Mouse (Mus musculus) embryonic stem cell, embryonic (primary cell): ENCODE measurements around the gene Fbxw4.
"Not testable (repeated sequence)": the region's sequence is repeated elsewhere in the genome, so short reads cannot be mapped to it uniquely, and the experiment has no call there.

ENCODE experiments used
- CTCF ChIA-PET, 4 experiments: fragments of 300-600 bp in 2 of 4; fragments of 350-600 bp in 2 of 4; sonication (Branson Sonifier 250); formaldehyde crosslinking; loops; one replicate each; lab custom pipeline; 2022; ENCODE audit warnings: inconsistent platforms in 2 of 4; lab: Charles Lee
- POLR2A ChIA-PET, 4 experiments: fragments of 300-600 bp in 2 of 4; fragments of 350-600 bp in 2 of 4; sonication (Branson Sonifier 250); formaldehyde crosslinking; loops; one replicate each; lab custom pipeline; 2022; ENCODE audit warnings: antibody characterized with exemption in 4 of 4, inconsistent platforms in 1 of 4; lab: Charles Lee

The Fbxw4 gene

DNA sequence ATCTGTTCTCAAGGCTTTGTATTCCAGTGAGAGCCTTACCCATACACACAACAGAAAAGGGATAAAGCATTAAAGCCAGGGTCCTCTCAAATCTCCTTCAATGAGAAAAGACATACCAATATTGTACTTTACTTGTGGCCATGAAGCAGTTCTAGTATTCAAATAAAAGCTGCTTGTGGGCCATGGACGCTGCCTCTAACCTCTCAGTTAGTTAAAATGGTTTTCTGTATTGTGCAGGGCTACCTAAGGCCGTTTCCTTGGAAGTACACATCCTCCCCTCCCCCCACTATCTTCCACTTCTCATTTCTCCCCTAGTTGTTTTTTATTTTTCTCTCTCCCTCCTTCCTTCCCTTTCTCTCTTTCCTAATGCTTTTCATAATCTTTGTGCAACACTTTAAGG lies 3.7 kb upstream of the Fbxw4 start:
- ChIA-PET CTCF (interaction anchor here in 1 of 4 experiments (0.6 to 0.7 kb wide), 2 partner anchors 447 to 607 kb away, joined by 3 read pairs; no protein-coding TSS in a partner anchor), POLR2A (no interaction called here)

DNA sequence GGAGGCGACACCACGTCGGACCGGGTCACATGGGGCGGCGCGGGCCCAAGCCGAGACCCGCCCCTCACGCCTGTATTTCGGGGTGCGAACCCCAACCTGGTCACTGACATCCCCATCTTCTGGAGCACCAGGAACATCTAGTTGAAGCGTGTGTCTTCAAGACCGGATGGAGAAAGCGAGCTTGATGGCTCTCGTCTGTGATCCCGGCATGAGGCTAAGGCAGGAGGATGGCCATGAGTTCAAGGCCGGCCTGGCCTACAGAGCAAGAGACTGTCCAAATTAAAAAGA lies 335 bp upstream of the Fbxw4 start:
- ChIA-PET POLR2A (interaction anchor here in 2 of 4 experiments (0.6 to 1.9 kb wide), 10 partner anchors 10 to 84 kb away, joined by 3 to 5 read pairs (median 4); no protein-coding TSS in a partner anchor), CTCF (interaction anchor here in 1 of 4 experiments (0.6 kb wide), 1 partner anchor 87 kb away, joined by 3 read pairs; no protein-coding TSS in a partner anchor)

DNA sequence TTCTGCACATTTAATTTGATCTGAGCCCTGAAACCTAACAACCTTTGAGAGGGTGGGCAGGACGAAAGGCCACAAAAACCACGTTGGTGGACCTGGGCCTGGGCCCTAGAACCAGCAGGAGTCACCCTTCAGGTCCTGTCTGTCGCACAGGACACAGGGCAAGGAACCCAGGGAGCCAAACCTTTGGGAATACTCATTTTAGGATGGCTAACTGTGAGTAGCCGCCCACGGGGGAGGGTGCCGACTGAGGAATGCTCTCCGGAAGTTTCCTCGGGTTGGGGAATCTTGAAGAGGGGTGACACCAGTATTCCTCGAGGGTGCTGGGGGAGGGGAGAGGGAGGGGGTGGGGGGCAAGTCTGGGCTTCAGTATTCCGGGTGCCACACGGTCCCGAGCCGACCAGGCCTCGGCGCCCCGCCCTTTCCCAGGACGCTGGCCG lies 793 bp downstream of the Fbxw4 start:
- ChIA-PET CTCF (interaction anchor here in 1 of 4 experiments (0.7 kb wide), 1 partner anchor 193 kb away, joined by 3 read pairs; no protein-coding TSS in a partner anchor), POLR2A (interaction anchor here in 2 of 4 experiments (1.0 to 1.9 kb wide), 7 partner anchors 11 to 83 kb away, joined by 3 to 5 read pairs (median 4); no protein-coding TSS in a partner anchor)

DNA sequence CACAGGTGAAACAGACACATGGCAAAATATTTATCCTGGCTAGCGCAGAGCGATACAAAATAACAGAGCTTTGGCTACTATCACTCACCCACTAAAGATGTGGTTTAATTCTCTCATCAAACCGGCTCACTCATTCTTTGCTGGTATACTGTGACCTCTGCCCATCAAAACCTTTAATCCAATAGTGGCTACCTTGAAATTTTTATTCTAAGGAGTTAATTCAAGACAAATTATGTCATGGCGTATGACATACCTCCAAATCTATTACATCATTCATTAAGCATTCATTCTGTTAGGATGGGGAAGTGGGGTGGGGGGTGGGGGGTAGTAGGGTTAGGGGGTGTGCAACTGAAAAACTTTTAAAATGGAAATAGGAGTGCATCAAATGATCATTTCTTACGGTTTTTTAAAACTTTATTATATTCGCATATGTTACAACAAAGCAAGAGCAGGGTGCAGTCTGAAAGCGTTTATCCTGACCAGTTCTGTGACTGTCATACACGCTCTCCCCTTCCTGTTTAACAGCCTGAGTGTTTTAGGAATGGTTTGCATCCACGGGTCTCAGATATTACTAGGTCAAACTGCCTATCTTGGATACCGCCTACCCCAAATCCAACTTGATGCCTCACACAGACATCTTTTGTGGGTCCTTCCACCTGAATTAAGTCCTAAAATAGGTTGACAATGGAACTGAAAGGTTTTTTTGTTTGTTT lies 1.4 kb downstream of the Fbxw4 start:
- CTCF ChIA-PET: no interaction called here
- POLR2A ChIA-PET: interaction anchor here in 1 of 4 experiments (1.1 kb wide), 1 partner anchor 117 kb away, joined by 3 read pairs; no protein-coding TSS in a partner anchor

DNA sequence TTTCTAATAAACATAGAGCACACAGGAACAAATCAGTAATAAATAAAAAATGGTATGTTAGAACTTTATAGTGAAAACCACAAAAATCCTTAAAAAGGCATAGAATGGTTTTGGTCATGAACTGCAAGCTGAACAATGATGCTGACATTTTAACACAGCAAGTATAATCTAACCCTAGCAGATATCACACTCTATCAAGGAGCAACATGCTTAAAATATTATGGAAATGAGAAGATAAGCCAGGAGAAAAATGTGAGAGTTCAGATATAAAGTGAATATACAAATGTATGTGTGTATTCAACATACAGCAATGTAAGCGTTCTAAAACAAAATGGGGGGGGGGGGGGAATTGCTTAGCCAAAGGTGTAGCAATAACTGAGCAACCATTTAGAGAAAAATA lies 2.3 kb downstream of the Fbxw4 start:
- ChIA-PET CTCF (no interaction called here), POLR2A (interaction anchor here in 1 of 4 experiments (0.9 to 1.1 kb wide), 2 partner anchors 18 to 116 kb away, joined by 3 read pairs; no protein-coding TSS in a partner anchor)

DNA sequence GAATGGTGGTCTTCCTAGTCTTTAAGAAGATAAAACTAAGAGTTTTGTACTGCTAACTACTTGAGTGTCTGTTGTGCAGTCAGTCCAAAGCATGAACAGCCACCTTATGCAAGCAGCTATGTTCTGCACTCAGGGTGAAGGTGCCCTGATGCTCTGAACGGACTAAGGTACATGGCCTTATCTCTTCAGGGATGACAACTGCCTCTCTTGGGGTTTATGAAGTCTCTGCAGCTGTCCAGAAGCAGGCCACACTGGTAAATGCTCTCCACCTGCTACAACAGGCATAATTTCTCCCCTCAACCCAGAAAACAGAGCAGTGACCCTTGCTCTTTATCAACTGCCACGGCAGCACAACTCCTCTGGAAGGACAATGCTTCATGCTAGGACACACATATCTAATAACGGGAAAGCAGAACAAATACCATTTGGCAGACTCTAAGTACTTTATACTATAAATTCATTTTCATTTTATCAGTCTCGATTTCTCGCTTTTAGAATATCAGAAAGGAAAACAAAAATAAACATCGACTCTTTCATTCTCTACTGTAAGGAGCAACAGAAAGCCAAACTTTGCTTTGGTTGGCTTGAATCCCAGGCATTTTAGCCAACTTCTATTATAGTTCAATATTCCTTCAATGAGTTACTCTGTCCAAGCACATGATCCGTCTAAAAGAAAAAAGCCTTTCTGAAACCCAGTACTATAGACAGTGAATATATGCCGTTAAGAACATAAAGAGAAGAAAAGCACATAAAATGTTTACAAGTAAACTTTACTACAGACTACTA lies 3.1 kb downstream of the Fbxw4 start:
- CTCF ChIA-PET: interaction anchor here in 2 of 4 experiments (0.7 to 1.8 kb wide), 5 partner anchors 34 to 112 kb away, joined by 3 to 13 read pairs (median 3); no protein-coding TSS in a partner anchor

DNA sequence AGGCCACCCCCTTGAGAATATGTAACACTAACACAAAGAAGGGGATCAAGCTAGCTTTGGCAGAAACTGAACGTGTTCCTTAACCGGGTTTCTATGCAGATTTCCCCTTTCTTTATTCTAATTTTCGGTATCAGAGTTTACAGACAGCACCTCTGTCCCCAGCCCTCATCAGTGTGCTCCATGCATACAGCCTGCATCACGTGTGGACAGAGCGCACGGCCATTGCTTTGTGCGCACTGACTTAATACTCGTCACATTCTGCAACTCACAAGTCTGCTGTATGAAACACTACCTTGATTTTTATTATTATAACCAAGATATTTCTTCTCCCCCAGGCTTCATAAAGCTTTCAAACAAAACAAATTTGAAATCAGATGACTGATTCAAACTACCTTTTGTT lies 4.2 kb downstream of the Fbxw4 start:
- ChIA-PET CTCF (interaction anchor here in 3 of 4 experiments (0.5 to 1.8 kb wide), 8 partner anchors 35 to 627 kb away, joined by 3 to 13 read pairs (median 4); no protein-coding TSS in a partner anchor), POLR2A (interaction anchor here (0.7 to 1.7 kb wide), 10 partner anchors 11 to 1001 kb away, joined by 3 to 10 read pairs (median 4); no protein-coding TSS in a partner anchor)

More for the DNA sequence above, 3.1 kb downstream of the Fbxw4 start:
- POLR2A ChIA-PET: interaction anchor here in 3 of 4 experiments (0.7 to 1.1 kb wide), 5 partner anchors 18 to 1002 kb away, joined by 3 to 10 read pairs (median 4); no protein-coding TSS in a partner anchor

DNA sequence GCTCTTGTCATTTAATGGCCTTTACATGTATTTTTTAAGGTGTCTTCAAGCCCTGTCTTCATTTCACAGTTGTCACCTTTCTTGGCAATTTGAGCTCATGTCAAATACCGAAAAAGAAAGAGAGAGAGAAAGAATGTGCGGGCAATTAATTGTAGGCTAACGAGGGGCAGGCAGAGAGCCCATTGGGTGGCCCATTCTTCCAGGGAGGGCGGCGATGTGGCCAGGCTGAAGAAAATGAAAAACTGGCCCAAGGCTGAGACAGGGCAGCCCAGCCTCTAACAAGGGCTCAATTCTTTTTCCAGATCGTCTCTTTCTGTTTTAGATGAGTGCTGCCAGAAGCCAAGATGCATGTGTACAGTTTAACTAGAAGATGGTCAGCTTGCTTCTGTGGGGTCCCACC lies 6.1 kb downstream of the Fbxw4 start:
- ChIA-PET CTCF (interaction anchor here in 2 of 4 experiments (0.7 to 1.2 kb wide), 2 partner anchors 37 to 80 kb away, joined by 4 read pairs; no protein-coding TSS in a partner anchor), POLR2A (no interaction called here)

DNA sequence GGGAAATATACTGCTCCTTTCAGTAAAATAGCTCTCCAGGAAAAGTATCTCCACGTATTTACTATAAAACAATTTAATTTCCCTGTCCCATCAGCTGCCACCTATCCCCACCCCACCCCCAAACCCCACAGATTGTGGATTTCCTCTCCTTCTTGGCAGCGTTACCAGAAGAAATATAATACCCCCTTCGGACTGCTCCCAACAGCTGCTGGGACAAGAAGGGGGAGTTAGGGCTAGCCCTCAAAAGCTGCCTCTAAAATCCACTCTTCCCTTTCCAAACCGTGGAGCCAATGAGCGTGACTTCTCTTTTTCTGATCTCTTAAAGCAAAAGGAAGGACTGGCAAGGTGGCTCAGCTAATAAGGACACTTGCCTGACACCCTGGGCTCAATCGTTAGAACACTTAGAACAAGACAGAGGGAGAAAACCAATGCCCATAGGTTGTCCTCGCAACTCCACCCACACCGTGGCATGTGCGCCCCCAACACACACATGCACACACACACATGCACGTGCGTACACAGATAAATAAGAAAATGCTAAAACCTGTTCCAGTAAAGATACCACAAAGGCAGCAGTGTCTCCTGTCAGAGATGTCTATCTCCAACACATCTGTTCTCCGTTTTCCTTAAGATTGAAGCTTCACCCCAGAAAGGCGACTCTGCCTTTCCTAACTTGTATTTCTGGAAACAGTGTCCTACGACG lies 7.7 kb downstream of the Fbxw4 start:
- ChIA-PET CTCF (interaction anchor here in 2 of 4 experiments (0.6 to 0.8 kb wide), 3 partner anchors 79 to 842 kb away, joined by 3 to 11 read pairs (median 4); no protein-coding TSS in a partner anchor), POLR2A (interaction anchor here in 1 of 4 experiments (0.6 kb wide), 1 partner anchor 136 kb away, joined by 4 read pairs; no protein-coding TSS in a partner anchor)

DNA sequence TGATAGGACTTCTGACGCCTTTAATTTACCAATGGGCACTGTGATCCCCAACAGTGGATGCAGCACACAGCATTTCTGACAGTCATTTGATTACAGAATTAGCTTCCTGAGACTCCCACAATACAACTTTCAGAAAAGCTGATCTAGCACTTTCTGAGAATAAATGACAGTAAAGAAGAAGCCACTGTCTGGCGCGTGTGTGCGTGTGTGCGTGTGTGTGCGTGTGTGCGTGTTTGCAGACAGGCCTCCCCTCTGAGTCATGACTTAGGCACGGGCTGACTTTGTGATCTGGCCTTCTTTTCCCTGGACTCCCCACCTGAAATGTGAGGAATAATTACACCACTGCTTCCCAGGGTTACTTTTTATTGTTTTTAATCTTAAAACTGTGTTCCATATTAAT lies 8.6 kb downstream of the Fbxw4 start:
- POLR2A ChIA-PET: no interaction called here
- CTCF ChIA-PET: interaction anchor here in 2 of 4 experiments (0.5 to 0.8 kb wide), 3 partner anchors 96 to 1151 kb away, joined by 3 to 11 read pairs (median 3); no protein-coding TSS in a partner anchor

DNA sequence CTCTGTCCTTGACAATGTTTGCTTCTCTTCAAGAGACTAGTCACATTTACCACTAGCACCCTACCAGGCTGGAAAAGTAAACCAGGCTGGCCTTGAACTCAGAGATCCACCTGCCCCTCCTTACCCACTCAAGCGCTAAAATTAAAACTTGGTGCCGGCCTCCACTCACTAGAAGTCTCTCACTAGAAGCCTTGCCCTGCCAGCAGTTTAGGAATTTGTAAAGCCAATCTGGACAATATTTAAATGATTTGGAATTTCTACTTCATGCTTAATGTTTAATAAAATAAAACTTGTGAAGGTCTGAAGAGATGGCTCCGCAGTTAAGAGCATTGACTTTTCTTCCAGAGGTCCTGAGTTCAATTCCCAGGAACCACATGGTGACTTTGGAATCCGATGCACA lies 10.3 kb downstream of the Fbxw4 start:
- CTCF ChIA-PET: no interaction called here
- POLR2A ChIA-PET: interaction anchor here in 1 of 4 experiments (0.6 to 1.1 kb wide), 2 partner anchors 50 to 428 kb away, joined by 3 to 4 read pairs; no protein-coding TSS in a partner anchor

DNA sequence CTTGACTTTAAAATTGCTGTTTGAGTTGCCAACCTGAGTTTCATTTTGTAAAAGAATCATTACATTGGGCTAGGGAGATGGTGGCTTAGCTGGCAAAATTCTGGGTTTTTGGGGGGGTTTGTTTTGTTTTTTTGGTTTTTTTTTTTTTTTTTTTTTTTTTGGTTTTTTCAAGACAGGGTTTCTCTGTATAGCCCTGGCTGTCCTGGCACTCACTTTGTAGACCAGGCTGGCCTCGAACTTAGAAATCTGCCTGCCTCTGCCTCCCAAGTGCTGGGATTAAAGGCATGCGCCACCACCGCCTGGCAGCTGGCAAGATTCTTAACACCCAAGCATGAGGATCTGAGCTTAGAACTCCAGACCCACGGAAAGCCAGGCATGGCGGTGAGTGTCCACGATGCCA lies 11.6 kb downstream of the Fbxw4 start:
- POLR2A ChIA-PET: interaction anchor here in 1 of 4 experiments (1.1 kb wide), 1 partner anchor 389 kb away, joined by 3 read pairs; no protein-coding TSS in a partner anchor
- CTCF ChIA-PET: not testable (repeated sequence)

DNA sequence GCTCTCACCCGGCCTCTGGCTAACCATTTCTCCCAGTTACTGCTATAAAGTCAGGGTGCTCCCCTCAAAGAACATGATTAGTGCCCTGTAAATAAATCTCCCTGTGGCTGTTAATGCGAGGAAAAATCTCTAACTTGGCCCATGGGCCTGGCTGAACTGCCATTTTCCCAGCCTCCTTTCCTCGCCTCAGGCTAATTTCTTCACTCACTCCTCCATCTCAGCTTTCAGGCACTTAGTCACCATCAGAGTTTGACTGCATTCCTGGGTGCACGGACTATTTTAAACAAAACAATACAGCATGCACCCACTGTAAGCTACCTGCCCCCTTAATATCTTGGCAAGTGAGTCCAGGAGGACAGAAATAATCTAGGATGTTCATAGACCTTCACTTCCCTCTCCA lies 13.2 kb downstream of the Fbxw4 start:
- ChIA-PET CTCF (no interaction called here), POLR2A (interaction anchor here in 1 of 4 experiments (1.5 kb wide), 1 partner anchor 10 kb away, joined by 7 read pairs; no protein-coding TSS in a partner anchor)

DNA sequence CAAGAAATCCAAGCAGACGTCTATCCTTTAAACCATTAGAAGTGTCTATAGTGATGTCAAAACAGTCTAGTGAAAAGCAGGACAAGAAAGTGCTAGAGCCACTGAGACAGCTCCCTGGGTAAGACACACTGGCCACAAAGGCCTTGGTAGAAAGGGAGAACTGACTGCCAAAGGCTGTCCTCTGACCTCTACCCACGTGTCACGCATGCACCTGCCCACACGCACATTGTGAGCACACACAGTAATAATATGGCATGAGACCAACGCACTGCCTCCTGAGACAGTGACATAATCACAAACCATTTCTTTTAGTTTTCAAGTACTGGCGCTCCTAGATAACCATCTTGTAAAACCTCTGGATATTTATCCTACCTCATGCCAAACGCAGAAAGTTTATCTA lies 19.4 kb downstream of the Fbxw4 start:
- POLR2A ChIA-PET: interaction anchor here in 2 of 4 experiments (0.8 to 1.1 kb wide), 3 partner anchors 10 to 116 kb away, joined by 3 read pairs; partner anchors contain the start of gene Fbxw4 (in 1 of the 2)

DNA sequence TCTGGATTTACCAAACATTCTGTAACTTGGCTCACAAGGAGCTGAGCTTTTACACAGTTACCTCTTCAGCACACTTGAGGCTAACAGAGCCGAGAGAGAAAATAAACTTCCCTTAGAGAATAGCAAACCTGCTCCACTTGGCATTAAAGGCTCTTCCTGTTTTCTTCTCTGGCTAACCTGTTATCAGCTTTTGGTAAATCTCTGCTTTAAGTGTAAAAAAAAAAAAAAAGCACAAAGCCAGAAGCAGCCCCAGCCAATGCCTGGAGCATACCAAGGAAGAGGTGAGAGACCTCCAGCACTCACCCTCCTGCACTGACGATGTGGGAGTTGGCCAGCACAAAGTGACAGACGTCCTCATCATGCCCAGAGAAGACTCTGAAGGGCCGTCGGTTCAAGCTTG lies 24.2 kb downstream of the Fbxw4 start:
- ChIA-PET CTCF (interaction anchor here (0.5 to 2.4 kb wide), 9 partner anchors 10 to 414 kb away, joined by 3 to 12 read pairs (median 4); no protein-coding TSS in a partner anchor), POLR2A (interaction anchor here in 2 of 4 experiments (0.6 to 2.6 kb wide), 4 partner anchors 10 to 289 kb away, joined by 3 to 7 read pairs (median 4); no protein-coding TSS in a partner anchor)

More for the DNA sequence above, 19.4 kb downstream of the Fbxw4 start:
- CTCF ChIA-PET: interaction anchor here in 1 of 4 experiments (0.6 kb wide), 1 partner anchor 60 kb away, joined by 4 read pairs; no protein-coding TSS in a partner anchor

DNA sequence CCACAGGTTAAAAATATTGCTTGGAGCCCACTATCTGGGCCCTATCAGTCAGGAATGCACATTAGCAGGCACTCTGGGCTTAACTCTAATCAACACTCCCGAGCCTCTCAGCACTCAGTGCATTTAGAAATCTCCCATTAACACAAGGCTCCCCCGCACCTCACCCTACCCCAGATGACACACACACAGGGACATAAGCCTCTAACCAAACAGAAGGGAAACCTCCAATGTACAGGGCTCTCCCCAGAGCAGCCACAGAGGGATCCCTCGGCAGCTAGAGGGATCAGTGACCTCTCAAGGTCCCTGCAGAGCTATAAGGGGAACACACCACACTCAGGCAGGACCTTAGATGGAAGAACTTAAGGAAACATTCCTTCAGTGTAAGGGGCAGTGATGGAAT lies 28.5 kb downstream of the Fbxw4 start:
- ChIA-PET CTCF (interaction anchor here in 1 of 4 experiments (0.6 kb wide), 1 partner anchor 41 kb away, joined by 3 read pairs; no protein-coding TSS in a partner anchor), POLR2A (no interaction called here)

DNA sequence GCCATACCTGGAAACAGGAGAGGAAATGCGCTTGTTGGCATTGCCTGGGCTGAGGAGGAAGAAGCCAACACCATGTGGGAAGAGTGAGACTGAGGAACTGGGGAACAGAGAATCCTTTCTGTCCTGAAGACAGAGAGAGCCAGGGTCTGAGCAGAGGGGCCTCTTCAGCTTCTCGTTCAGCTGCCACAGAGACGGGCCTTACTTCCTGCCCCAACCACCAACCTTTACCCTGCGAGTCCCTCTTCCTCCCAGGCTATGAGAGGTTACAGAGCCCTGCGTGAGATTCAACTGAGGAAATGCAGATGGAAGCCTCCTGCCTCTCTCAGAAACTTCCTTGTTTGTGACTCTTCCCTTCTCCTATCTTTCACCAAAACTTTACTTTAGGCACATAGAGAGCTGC lies 29.2 kb downstream of the Fbxw4 start:
- POLR2A ChIA-PET: interaction anchor here in 1 of 4 experiments (1.3 kb wide), 1 partner anchor 10 kb away, joined by 3 read pairs; no protein-coding TSS in a partner anchor

More for the DNA sequence above, 29.2 kb downstream of the Fbxw4 start:
- CTCF ChIA-PET: interaction anchor here in 1 of 4 experiments (2.5 kb wide), 1 partner anchor 57 kb away, joined by 17 read pairs; no protein-coding TSS in a partner anchor
